Mouse (Mus musculus) embryonic facial prominence, embryonic 11.5 days (tissue): ENCODE results near the gene Tjp3. TPM values are rescaled to one million over a fixed set of nuclear protein-coding genes. Genes with fewer than 3 reads are reported as not detected.
A peak's percentile ranks its signal among the peaks of the same experiment; 100 is the strongest.

ENCODE experiments used
- ATAC-seq: fragments of 200-750 bp; cut with Nextera tagmentation; replicated peaks from 2 replicates; pipeline ENCODE4 v1.8.0; 2017; ENCODE audit warnings: low read depth; ENCODE audit not compliant: insufficient number of reproducible peaks, low FRiP score, low TSS enrichment
- DNase-seq: peaks from one replicate; pipeline ENCODE4 v3.0.0-alpha.2; 2015; ENCODE audit warnings: low spot score
- H3K27ac ChIP-seq: fragments of 300-500 bp; sonication (generic); replicated peaks from 2 replicates; pipeline ENCODE4 v1.5.1; 2014; ENCODE audit warnings: mild to moderate bottlenecking, low read depth, low read length, control low read depth
- H3K27me3 ChIP-seq: fragments of 300-500 bp; sonication (generic); 2 replicates; pipeline ENCODE4 v1.6.1; 2014; ENCODE audit warnings: mild to moderate bottlenecking, low read length, moderate library complexity, mixed read lengths; ENCODE audit not compliant: control insufficient read depth, insufficient read depth
- H3K36me3 ChIP-seq: fragments of 300-500 bp; sonication (generic); replicated peaks from 2 replicates; pipeline ENCODE4 v1.6.1; 2014; ENCODE audit warnings: low read depth, mild to moderate bottlenecking, low read length, moderate library complexity, mixed read lengths; ENCODE audit not compliant: control insufficient read depth, insufficient read depth
- H3K4me1 ChIP-seq: fragments of 300-500 bp; sonication (generic); 2 replicates; pipeline ENCODE4 v1.6.1; 2014; ENCODE audit warnings: low read length, mixed read lengths; ENCODE audit not compliant: control insufficient read depth, insufficient read depth
- H3K4me2 ChIP-seq: fragments of 300-500 bp; sonication (generic); 2 replicates; pipeline ENCODE4 v1.6.1; 2014; ENCODE audit warnings: low read depth, mild to moderate bottlenecking, control low read depth, low read length, moderate library complexity
- H3K4me3 ChIP-seq: fragments of 300-500 bp; sonication (generic); 2 replicates; pipeline ENCODE4 v1.5.1; 2014; ENCODE audit warnings: low read depth, low read length, control low read depth
- H3K9ac ChIP-seq: fragments of 300-500 bp; sonication (generic); replicated peaks from 2 replicates; pipeline ENCODE4 v1.6.1; 2014; ENCODE audit warnings: mild to moderate bottlenecking, control low read depth, low read length
- H3K9me3 ChIP-seq: fragments of 300-500 bp; sonication (generic); replicated peaks from 2 replicates; pipeline ENCODE4 v1.6.1; 2016; ENCODE audit warnings: mild to moderate bottlenecking, low read length, inconsistent platforms, mixed read lengths; ENCODE audit not compliant: control insufficient read depth
- WGBS: fragments of 180-500 bp; shearing (Covaris S2); extraction: QIAGEN DNeasy Blood & Tissue Kit; methylation state at CpG from one replicate; pipeline ENCODE4 v1.1.7; 2014; 5-methylcytosine and 5-hydroxymethylcytosine counted together
- polyA plus RNA-seq: library from polyadenylated mRNA; unstranded; fragments of >200 nt; fragmentation: Nextera tagmentation; extraction: Ambion mirVana; gene quantifications from 2 replicates; pipeline ENCODE4 v1.2.1, GENCODE M21; 2014

Gene Tjp3
- polyA plus RNA-seq, 1 experiment from 2014 or later = 2.5 TPM

DNA sequence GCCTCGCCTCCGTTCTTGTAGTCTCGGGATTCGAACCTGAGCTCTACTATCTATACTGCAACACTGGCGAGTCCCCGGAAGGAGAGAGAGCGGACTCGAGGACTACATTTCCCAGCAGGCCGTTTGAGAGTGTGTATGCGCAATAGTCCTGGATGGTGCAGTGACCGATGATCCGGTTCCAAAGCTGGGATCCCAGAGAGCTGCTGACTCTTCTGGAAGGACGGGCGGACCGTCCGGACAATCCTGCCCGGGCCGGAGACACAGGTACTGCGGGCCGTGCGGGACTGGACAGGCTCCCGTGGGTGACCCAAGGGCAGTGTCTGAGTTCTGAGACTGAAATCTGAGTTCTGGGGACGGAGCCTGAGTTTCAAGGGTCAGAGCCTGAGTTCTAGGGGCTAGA, 23.3 kb downstream of the Tjp3 start:
- peak; percentile 92 for DNase-seq
- H3K9me3 ChIP-seq = no peaks in the 10 kb centered on the region
- H3K4me1 ChIP-seq = no peaks in the 10 kb centered on the region
- H3K9ac ChIP-seq = peak overlapping the region; percentile 71
- H3K27ac ChIP-seq = no peak overlapping the region
- 5% methylated on average over 23 of the region's 23 CpGs for WGBS
- no peaks in the 10 kb centered on the region for H3K27me3 ChIP-seq
- ATAC-seq = peak; percentile 27; the same call in 1 of the 2 replicates
- H3K4me2 ChIP-seq = peak overlapping the region; percentile 53
- peaks cover 4% of the 10 kb centered on the region for H3K36me3 ChIP-seq
- H3K4me3 ChIP-seq = peak overlapping the region; percentile 54

GRCm38 (mm10) chr10:81266211-81267105, 24.9 kb downstream of the Tjp3 start, which contains the start of the genes Mrpl54 and Apba3:
Mrpl54 (minus strand) TSS chr10:81266934.
Apba3 (plus strand) TSS chr10:81266960.
- H3K9ac ChIP-seq = peak within 1 kb of the TSS; percentile 81
- no peaks in the 10 kb centered on the region for H3K4me1 ChIP-seq
- ATAC-seq (peak; percentile 87), DNase-seq (peak; percentile 98)
- peaks cover 2% of the 10 kb centered on the region for H3K36me3 ChIP-seq
- H3K4me3 ChIP-seq = peak within 1 kb of the TSS; percentile 59
- WGBS = under 1% methylated on average over 48 of the region's 48 CpGs
- H3K9me3 ChIP-seq = no peaks in the 10 kb centered on the region
- H3K27ac ChIP-seq = no peak within 1 kb of the TSS; the same call in 1 of the 2 replicates
- H3K4me2 ChIP-seq = peak within 1 kb of the TSS; percentile 48
- H3K27me3 ChIP-seq = no peaks in the 10 kb centered on the region

GRCm38 (mm10) chr10:81265540-81265939, 25.8 kb downstream of the Tjp3 start:
- 98% methylated on average over 8 of the region's 8 CpGs for WGBS
- peak overlapping the region; percentile 27 for H3K9ac ChIP-seq

DNA sequence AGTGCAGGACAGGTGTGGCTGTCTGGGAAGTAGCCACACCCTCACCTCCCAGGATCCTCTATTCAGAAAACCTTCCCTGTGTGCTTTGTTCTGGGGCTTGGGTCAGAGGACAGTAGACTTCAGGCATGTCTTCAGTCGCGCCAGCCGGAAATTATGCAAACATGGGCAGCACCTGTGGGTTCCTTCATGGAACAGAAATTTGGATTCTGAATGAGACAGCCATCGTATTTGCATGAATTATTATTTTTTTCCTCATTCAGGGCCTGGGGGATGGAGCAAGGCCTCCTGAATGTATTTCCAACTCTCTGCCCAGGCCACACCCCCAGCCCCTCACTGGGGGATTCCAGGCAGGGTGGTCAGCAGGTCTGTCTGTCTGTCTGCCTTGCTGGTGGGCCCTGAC, 30.4 kb downstream of the Tjp3 start:
- Histone ChIP-seq H3K4me1 (no peaks in the 10 kb centered on the region; the same call in 1 of the 2 replicates), H3K9ac (no peak overlapping the region)
- 83% methylated on average over 4 of the region's 4 CpGs for WGBS

More at GRCm38 (mm10) chr10:81265540-81265939, 25.8 kb downstream of the Tjp3 start:
- Histone ChIP-seq H3K9me3 (no peaks in the 10 kb centered on the region), H3K27me3 (no peaks in the 10 kb centered on the region), H3K4me2 (peak overlapping the region; percentile 48; the same call in 1 of the 2 replicates), H3K36me3 (no peaks in the 10 kb centered on the region), H3K27ac (no peak overlapping the region), H3K4me3 (peak overlapping the region; percentile 2; the same call in 1 of the 2 replicates), H3K4me1 (no peaks in the 10 kb centered on the region)
- DNase-seq (no peak), ATAC-seq (no peak)

GRCm38 (mm10) chr10:81259225-81259884, 32.0 kb downstream of the Tjp3 start:
- WGBS = 52% methylated on average over 19 of the region's 21 CpGs
- Histone ChIP-seq H3K4me2 (no peak overlapping the region), H3K36me3 (no peaks in the 10 kb centered on the region), H3K4me3 (no peak overlapping the region), H3K9me3 (no peaks in the 10 kb centered on the region), H3K27me3 (peaks cover 34% of the 10 kb centered on the region), H3K27ac (no peak overlapping the region), H3K4me1 (no peaks in the 10 kb centered on the region; the same call in 1 of the 2 replicates), H3K9ac (no peak overlapping the region)
- DNase-seq = no peak
- ATAC-seq = no peak

More for the DNA sequence above, 30.4 kb downstream of the Tjp3 start:
- Histone ChIP-seq H3K9me3 (no peaks in the 10 kb centered on the region), H3K36me3 (no peaks in the 10 kb centered on the region), H3K27me3 (peaks cover 34% of the 10 kb centered on the region), H3K27ac (no peak overlapping the region), H3K4me3 (no peak overlapping the region), H3K4me2 (no peak overlapping the region)
- DNase-seq (no peak), ATAC-seq (no peak)

- 1% methylated on average over 62 of the region's 62 CpGs for WGBS
- peak overlapping the region; percentile 42 for H3K4me3 ChIP-seq
- peaks cover 43% of the 10 kb centered on the region for H3K27me3 ChIP-seq
- ATAC-seq (no peak), DNase-seq (peak; percentile 44)
- no peaks in the 10 kb centered on the region for H3K9me3 ChIP-seq
- no peak overlapping the region for H3K27ac ChIP-seq
- H3K4me2 ChIP-seq = peak overlapping the region; percentile 84
- H3K9ac ChIP-seq = peak overlapping the region; percentile 53
- H3K4me1 ChIP-seq = peaks cover 2% of the 10 kb centered on the region; the same call in 1 of the 2 replicates
- H3K36me3 ChIP-seq = no peaks in the 10 kb centered on the region
Observed at GRCm38 (mm10) chr10:81257158-81258039, 34.0 kb downstream of the Tjp3 start.

- Histone ChIP-seq H3K27ac (no peak overlapping the region), H3K36me3 (no peaks in the 10 kb centered on the region), H3K9ac (no peak overlapping the region), H3K4me2 (no peak overlapping the region), H3K4me3 (no peak overlapping the region), H3K9me3 (no peaks in the 10 kb centered on the region), H3K4me1 (peaks cover 2% of the 10 kb centered on the region; the same call in 1 of the 2 replicates), H3K27me3 (peaks cover 50% of the 10 kb centered on the region)
- no peak for ATAC-seq
- 60% methylated on average over 1 of the region's 1 CpGs for WGBS
- no peak for DNase-seq
Observed at GRCm38 (mm10) chr10:81254886-81255285, 36.5 kb downstream of the Tjp3 start.
